Mouse (Mus musculus) embryonic facial prominence, embryonic 11.5 days (tissue): Measurements from ENCODE around the gene Cenps. TPM values are rescaled to one million over a fixed set of nuclear protein-coding genes. Genes with fewer than 3 reads are reported as not detected.

Experiments used
- ATAC-seq: fragments of 200-750 bp; cut with Nextera tagmentation; replicated peaks from 2 replicates; pipeline ENCODE4 v1.8.0; 2017; ENCODE audit warnings: low read depth; ENCODE audit not compliant: insufficient number of reproducible peaks, low FRiP score, low TSS enrichment
- DNase-seq: peaks from one replicate; pipeline ENCODE4 v3.0.0-alpha.2; 2015; ENCODE audit warnings: low spot score
- H3K27ac ChIP-seq: fragments of 300-500 bp; sonication (generic); replicated peaks from 2 replicates; pipeline ENCODE4 v1.5.1; 2014; ENCODE audit warnings: mild to moderate bottlenecking, low read depth, low read length, control low read depth
- H3K27me3 ChIP-seq: fragments of 300-500 bp; sonication (generic); 2 replicates; pipeline ENCODE4 v1.6.1; 2014; ENCODE audit warnings: mild to moderate bottlenecking, low read length, moderate library complexity, mixed read lengths; ENCODE audit not compliant: control insufficient read depth, insufficient read depth
- H3K36me3 ChIP-seq: fragments of 300-500 bp; sonication (generic); replicated peaks from 2 replicates; pipeline ENCODE4 v1.6.1; 2014; ENCODE audit warnings: low read depth, mild to moderate bottlenecking, low read length, moderate library complexity, mixed read lengths; ENCODE audit not compliant: control insufficient read depth, insufficient read depth
- H3K4me1 ChIP-seq: fragments of 300-500 bp; sonication (generic); 2 replicates; pipeline ENCODE4 v1.6.1; 2014; ENCODE audit warnings: low read length, mixed read lengths; ENCODE audit not compliant: control insufficient read depth, insufficient read depth
- H3K4me2 ChIP-seq: fragments of 300-500 bp; sonication (generic); 2 replicates; pipeline ENCODE4 v1.6.1; 2014; ENCODE audit warnings: low read depth, mild to moderate bottlenecking, control low read depth, low read length, moderate library complexity
- H3K4me3 ChIP-seq: fragments of 300-500 bp; sonication (generic); 2 replicates; pipeline ENCODE4 v1.5.1; 2014; ENCODE audit warnings: low read depth, low read length, control low read depth
- H3K9ac ChIP-seq: fragments of 300-500 bp; sonication (generic); replicated peaks from 2 replicates; pipeline ENCODE4 v1.6.1; 2014; ENCODE audit warnings: mild to moderate bottlenecking, control low read depth, low read length
- H3K9me3 ChIP-seq: fragments of 300-500 bp; sonication (generic); replicated peaks from 2 replicates; pipeline ENCODE4 v1.6.1; 2016; ENCODE audit warnings: mild to moderate bottlenecking, low read length, inconsistent platforms, mixed read lengths; ENCODE audit not compliant: control insufficient read depth
- WGBS: fragments of 180-500 bp; shearing (Covaris S2); extraction: QIAGEN DNeasy Blood & Tissue Kit; methylation state at CpG from one replicate; pipeline ENCODE4 v1.1.7; 2014; 5-methylcytosine and 5-hydroxymethylcytosine counted together
- polyA plus RNA-seq: library from polyadenylated mRNA; unstranded; fragments of >200 nt; fragmentation: Nextera tagmentation; extraction: Ambion mirVana; gene quantifications from 2 replicates; pipeline ENCODE4 v1.2.1, GENCODE M21; 2014

The Cenps gene
- polyA plus RNA-seq, 1 experiment from 2014 or later: 53.5 TPM

DNA sequence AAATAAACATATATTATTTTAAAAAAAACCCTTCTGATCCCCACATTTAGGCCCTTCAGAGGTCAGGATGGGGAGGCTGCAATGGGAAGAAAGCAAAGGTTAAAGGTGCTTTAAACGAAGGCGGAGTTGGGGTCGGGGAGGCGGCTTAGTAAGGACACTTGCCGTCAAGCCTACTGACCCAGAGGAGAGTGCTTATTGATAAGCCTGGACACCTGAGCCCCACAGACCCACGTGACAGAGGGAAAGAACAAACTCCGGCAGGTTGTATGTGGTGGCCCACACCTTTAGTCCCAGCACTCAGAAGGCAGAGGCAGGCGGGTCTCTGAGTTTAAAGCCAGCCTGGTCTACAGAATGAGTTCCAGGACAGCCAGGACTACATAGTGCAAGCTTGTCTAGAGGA is 57.3 kb downstream of the Cenps start:
- WGBS: 90% methylated on average over 8 of the region's 8 CpGs
- Histone ChIP-seq H3K4me2 (no peak overlapping the region), H3K9ac (no peak overlapping the region), H3K4me1 (no peaks in the 10 kb centered on the region), H3K27me3 (no peaks in the 10 kb centered on the region), H3K27ac (no peak overlapping the region), H3K36me3 (no peaks in the 10 kb centered on the region), H3K4me3 (no peak overlapping the region), H3K9me3 (no peaks in the 10 kb centered on the region)
- ATAC-seq (no peak), DNase-seq (no peak)

DNA sequence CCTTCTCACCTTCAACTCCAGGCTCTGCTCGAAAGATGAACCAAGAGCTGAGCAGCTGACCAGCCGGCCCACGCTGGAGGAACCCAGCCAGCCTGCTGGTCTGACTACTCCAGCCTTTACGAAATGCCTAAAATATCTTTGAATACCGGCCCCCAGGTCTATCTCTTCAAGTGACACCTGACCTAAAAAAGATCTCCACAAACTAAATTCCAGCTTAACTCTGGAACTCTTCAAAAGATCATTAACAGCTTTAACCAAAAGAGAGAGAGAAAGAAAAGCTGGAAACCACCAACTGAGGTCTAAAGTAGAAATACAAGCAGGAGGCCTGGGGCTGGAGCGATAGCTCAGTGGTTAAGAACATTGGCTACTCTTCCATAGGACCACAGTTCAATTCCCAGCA is 57.8 kb downstream of the Cenps start:
- Histone ChIP-seq H3K4me2 (no peak overlapping the region), H3K27ac (no peak overlapping the region), H3K9ac (no peak overlapping the region), H3K9me3 (no peaks in the 10 kb centered on the region), H3K27me3 (no peaks in the 10 kb centered on the region), H3K4me3 (no peak overlapping the region), H3K36me3 (no peaks in the 10 kb centered on the region), H3K4me1 (no peaks in the 10 kb centered on the region)
- DNase-seq (no peak), ATAC-seq (no peak)
- 83% methylated on average over 6 of the region's 6 CpGs for WGBS

DNA sequence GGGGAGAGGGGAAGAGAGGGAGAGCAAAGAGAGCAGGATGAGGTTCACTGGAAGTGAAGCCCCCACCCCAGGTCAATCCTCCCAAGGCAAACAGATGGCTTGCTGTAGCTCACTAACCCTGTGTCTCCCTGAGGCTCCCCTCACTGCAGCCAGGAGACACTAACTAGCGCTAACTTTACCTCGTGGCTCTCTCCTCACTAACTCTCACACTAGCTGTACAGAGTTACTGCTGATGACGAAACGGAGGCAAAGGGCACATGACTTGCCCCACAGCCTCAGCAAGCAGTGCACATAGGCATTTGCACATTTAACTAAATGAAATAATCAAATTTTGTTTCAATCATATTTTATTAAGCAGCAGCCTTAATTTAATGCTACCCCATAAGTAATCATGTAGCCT is 59.2 kb downstream of the Cenps start:
- H3K4me1 ChIP-seq: no peaks in the 10 kb centered on the region
- 58% methylated on average over 4 of the region's 4 CpGs for WGBS
- no peak overlapping the region for H3K4me3 ChIP-seq
- no peak for DNase-seq
- H3K9ac ChIP-seq: no peak overlapping the region
- ATAC-seq: no peak
- H3K27ac ChIP-seq: no peak overlapping the region
- H3K36me3 ChIP-seq: no peaks in the 10 kb centered on the region
- no peaks in the 10 kb centered on the region for H3K27me3 ChIP-seq
- H3K9me3 ChIP-seq: no peaks in the 10 kb centered on the region
- H3K4me2 ChIP-seq: no peak overlapping the region

Other genes with a start within 250 kb of the Cenps start
- gene Pex14, start 37.8 kb downstream of the Cenps start, polyA plus RNA-seq: 29.0 and 33.1 TPM in 2 replicates
- 24.7 and 27.2 TPM in 2 replicates for gene Dffa, start 33.5 kb downstream of the Cenps start, polyA plus RNA-seq
- 0.67 TPM in 1 of 2 replicates, not detected in the other for gene Cort, start 10.9 kb downstream of the Cenps start, polyA plus RNA-seq
- 44.5 and 45.0 TPM in 2 replicates for gene Pgd, start 29.1 kb upstream of the Cenps start, polyA plus RNA-seq
- gene Kif1b, start 170.1 kb upstream of the Cenps start, polyA plus RNA-seq: 45.1 and 50.1 TPM in 2 replicates